Mouse (Mus musculus): ENCODE results near the gene Aldh16a1.

DNA sequence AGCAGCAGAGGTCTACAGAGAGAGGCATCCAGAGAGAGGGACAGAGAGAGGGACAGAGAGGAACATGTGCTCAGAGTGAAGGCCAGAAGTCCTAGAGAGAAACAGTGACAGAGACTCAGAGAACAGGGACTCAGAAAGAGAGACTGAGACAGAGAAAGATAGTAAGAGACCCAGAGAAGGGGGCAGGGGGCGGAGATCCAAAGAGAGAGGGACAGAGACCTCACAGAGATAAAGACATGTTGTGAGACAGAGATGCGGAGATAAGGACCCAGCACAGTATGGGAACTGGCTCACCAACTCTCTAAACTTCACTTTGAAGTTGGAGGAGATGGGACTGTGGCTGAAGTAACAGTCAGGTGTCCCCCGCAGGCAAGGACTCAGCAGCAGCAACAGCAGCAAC is 19.0 kb downstream of the Aldh16a1 start:
- TF ChIP-seq CTCF (IDR thresholded peaks at IDR 0.05; ENCODE audit: low read depth) (no peak), EP300 (IDR thresholded peaks at IDR 0.05; ENCODE audit: low read depth) (no peak)

Measured in heart, postnatal 0 days (tissue).